Mouse (Mus musculus): ENCODE measurements at regions not wholly inside any gene's neighbourhood (a gene's known extent, or its start where the extent isn't known, plus 50 kb on each side); places are given as distances from the start of the nearest gene placed in this dataset.

- WGBS, result 4% methylated on average over 8 of the region's 8 CpGs
- Histone ChIP-seq H3K36me3 (ENCODE audit: insufficient read depth, low read length) (no peaks in the 10 kb centered on the region), H3K4me1 (replicated peaks; ENCODE audit: insufficient read depth, low read length) (0 out of 2 replicates have a peak, but pooled peaks cover 5% of the 10 kb centered on the region), H3K4me3 (replicated peaks; ENCODE audit: low read depth, low read length) (no peak overlapping the region), H3K9me3 (replicated peaks; ENCODE audit: low read length) (no peaks in the 10 kb centered on the region), H3K4me2 (ENCODE audit: low read length) (no peak overlapping the region), H3K9ac (ENCODE audit: low read depth, low read length) (no peak overlapping the region), H3K27me3 (ENCODE audit: insufficient read depth, low read length) (no peaks in the 10 kb centered on the region), H3K27ac (peak overlapping the region; percentile 65; the same call in 1 of the 2 replicates)
- TF ChIP-seq CTCF (IDR thresholded peaks at IDR 0.05; ENCODE audit: low read depth), result peak; percentile 61
- ATAC-seq (replicated peaks; ENCODE audit: low FRiP score, low read depth), result peak; percentile 76
- peak; percentile 93 for DNase-seq (ENCODE audit: low spot score)
These were observed 58.0 kb upstream of the Gm26897 start for GRCm38 (mm10) chr5:111675673-111676261.

DNA sequence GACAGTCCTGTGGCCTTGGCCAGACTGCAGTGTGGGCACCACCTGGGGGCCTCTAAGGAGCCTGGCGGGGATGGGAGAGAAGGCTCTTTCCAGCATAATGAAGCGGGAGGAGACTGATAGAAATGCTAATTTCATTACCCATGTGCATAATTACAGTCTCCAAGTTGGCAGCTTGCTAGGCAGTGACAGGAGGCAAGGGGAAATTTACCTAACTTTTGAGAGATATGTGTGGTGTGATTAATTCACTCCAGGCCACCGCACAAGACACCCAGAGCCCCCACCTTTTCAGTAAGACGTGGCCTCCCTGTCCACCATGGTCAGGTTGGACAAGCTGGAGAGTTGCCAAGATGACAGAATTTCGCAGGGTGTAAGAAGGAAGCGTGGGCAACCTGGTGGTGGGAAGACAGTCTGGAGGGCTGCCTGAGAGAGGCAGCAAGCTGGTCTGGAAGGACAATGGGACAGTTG lies 55.8 kb upstream of the Gm26897 start:
- Histone ChIP-seq H3K27me3 (ENCODE audit: insufficient read depth, low read length) (no peaks in the 10 kb centered on the region), H3K36me3 (ENCODE audit: insufficient read depth, low read length) (no peaks in the 10 kb centered on the region), H3K27ac (no peak overlapping the region), H3K9me3 (replicated peaks; ENCODE audit: low read length) (no peaks in the 10 kb centered on the region), H3K9ac (ENCODE audit: low read depth, low read length) (no peak overlapping the region), H3K4me1 (replicated peaks; ENCODE audit: insufficient read depth, low read length) (0 out of 2 replicates have a peak, but pooled peaks cover 5% of the 10 kb centered on the region), H3K4me3 (replicated peaks; ENCODE audit: low read depth, low read length) (no peak overlapping the region), H3K4me2 (ENCODE audit: low read length) (no peak overlapping the region)
- ATAC-seq (replicated peaks; ENCODE audit: low FRiP score, low read depth), result no peak
- no peak for TF ChIP-seq CTCF (IDR thresholded peaks at IDR 0.05; ENCODE audit: low read depth)
- DNase-seq (ENCODE audit: low spot score), result no peak
- WGBS, result 61% methylated on average over 6 of the region's 6 CpGs

DNA sequence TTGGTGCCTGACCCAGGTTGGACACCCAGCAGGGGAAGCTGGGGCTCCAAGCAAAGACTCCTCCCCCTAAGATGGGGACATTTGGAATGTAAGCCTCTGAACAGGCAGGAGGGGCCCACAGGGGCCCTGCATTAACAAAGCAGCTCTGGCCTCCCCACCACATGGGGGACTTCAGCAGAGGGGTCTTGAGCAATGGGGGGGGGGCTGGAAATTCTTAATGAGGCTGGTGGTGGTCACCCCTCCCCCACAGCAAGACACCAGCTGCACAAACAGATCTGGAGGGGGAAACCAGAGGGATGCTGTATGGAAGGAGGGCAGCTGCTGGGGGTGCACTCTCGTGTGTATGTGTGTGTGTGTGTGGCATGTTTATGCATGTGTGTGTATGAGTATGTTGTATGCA lies 55.2 kb upstream of the Gm26897 start:
- whole genome bisulfite sequencing, result 38% methylated on average over 1 of the region's 1 CpGs

GRCm38 (mm10) chr5:111681362-111682028 lies 52.2 kb upstream of the Gm26897 start:
- Histone ChIP-seq H3K9ac (ENCODE audit: low read depth, low read length) (no peak overlapping the region), H3K9me3 (replicated peaks; ENCODE audit: low read length) (no peaks in the 10 kb centered on the region), H3K4me1 (replicated peaks; ENCODE audit: insufficient read depth, low read length) (no peaks in the 10 kb centered on the region), H3K27me3 (ENCODE audit: insufficient read depth, low read length) (no peaks in the 10 kb centered on the region), H3K27ac (no peak overlapping the region), H3K4me3 (replicated peaks; ENCODE audit: low read depth, low read length) (no peak overlapping the region), H3K36me3 (ENCODE audit: insufficient read depth, low read length) (no peaks in the 10 kb centered on the region), H3K4me2 (ENCODE audit: low read length) (no peak overlapping the region)
- DNase-seq (ENCODE audit: low spot score) (no peak), ATAC-seq (replicated peaks; ENCODE audit: low FRiP score, low read depth) (no peak)
- no peak for TF ChIP-seq CTCF (IDR thresholded peaks at IDR 0.05; ENCODE audit: low read depth)
- 51% methylated on average over 7 of the region's 7 CpGs for WGBS

More for the DNA sequence above, 55.2 kb upstream of the Gm26897 start:
- DNase-seq (ENCODE audit: low spot score) (no peak), ATAC-seq (replicated peaks; ENCODE audit: low FRiP score, low read depth) (no peak)
- Histone ChIP-seq H3K9ac (ENCODE audit: low read depth, low read length) (no peak overlapping the region), H3K4me1 (replicated peaks; ENCODE audit: insufficient read depth, low read length) (0 out of 2 replicates have a peak, but pooled peaks cover 5% of the 10 kb centered on the region), H3K4me3 (replicated peaks; ENCODE audit: low read depth, low read length) (no peak overlapping the region), H3K36me3 (ENCODE audit: insufficient read depth, low read length) (no peaks in the 10 kb centered on the region), H3K9me3 (replicated peaks; ENCODE audit: low read length) (no peaks in the 10 kb centered on the region), H3K4me2 (ENCODE audit: low read length) (no peak overlapping the region), H3K27ac (no peak overlapping the region), H3K27me3 (ENCODE audit: insufficient read depth, low read length) (no peaks in the 10 kb centered on the region)
- TF ChIP-seq CTCF (IDR thresholded peaks at IDR 0.05; ENCODE audit: low read depth), result no peak

- Histone ChIP-seq H3K4me2 (ENCODE audit: low read length) (no peak overlapping the region), H3K4me1 (replicated peaks; ENCODE audit: insufficient read depth, low read length) (no peaks in the 10 kb centered on the region), H3K27me3 (ENCODE audit: insufficient read depth, low read length) (no peaks in the 10 kb centered on the region), H3K36me3 (ENCODE audit: insufficient read depth, low read length) (no peaks in the 10 kb centered on the region), H3K27ac (no peak overlapping the region), H3K4me3 (replicated peaks; ENCODE audit: low read depth, low read length) (no peak overlapping the region), H3K9me3 (replicated peaks; ENCODE audit: low read length) (no peaks in the 10 kb centered on the region), H3K9ac (ENCODE audit: low read depth, low read length) (no peak overlapping the region)
- ATAC-seq (replicated peaks; ENCODE audit: low FRiP score, low read depth) (no peak), DNase-seq (ENCODE audit: low spot score) (no peak)
- peak; percentile 68 for TF ChIP-seq CTCF (IDR thresholded peaks at IDR 0.05; ENCODE audit: low read depth)
These were observed 50.8 kb upstream of the Gm26897 start for GRCm38 (mm10) chr5:111682899-111683298.
